Mouse (Mus musculus): Measurements from ENCODE around the gene Bdnf. TPM values are rescaled to one million over a fixed set of nuclear protein-coding genes. Genes with fewer than 3 reads are reported as not detected.

Bdnf gene
- polyA plus RNA-seq, 1 experiment = 8.2 TPM

DNA sequence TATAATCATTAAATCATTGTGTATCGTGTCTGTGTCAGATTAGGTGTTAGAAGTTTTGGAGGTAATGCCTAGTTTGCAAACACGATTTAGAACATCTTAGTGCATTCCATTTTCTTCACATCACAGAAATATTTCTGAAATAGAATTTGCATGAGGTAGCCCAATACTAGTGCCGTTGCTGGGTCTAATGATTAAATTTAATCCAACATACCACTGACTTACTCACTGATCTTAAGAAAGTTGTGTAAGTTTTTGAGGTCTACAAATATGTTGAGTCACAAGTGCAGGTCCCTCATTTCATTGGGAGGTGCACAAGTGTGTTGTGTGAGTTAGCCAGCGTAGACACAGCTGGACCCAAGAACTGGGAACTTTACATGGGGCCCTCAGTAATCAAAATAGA is 29.1 kb downstream of the Bdnf start:
- no peak for DNase-seq (ENCODE audit: extremely low spot score in 1 of 2, low spot score in 1 of 2)

DNA sequence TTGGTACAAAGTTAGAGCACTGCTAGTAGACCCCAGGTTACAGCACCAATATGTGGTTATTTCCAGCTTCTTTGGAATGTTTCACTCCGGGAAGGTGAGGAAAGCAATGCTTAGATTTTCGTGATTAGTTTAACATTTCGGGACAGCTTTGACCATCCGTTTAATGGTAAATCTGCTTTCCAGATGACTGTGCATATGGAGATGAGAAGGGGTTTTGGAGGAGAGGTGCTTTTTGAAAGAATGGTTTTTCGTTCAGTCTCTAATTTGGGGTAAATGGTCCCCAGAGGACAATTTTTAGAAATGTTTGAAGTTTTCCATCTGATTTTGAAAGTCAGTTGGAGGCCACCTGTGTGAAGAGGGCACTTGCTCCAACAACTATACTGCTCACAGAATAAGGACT is 29.6 kb downstream of the Bdnf start:
- no peak for DNase-seq (ENCODE audit: extremely low spot score in 1 of 2, low spot score in 1 of 2)

GRCm38 (mm10) chr2:109706524-109706923 is 32.0 kb downstream of the Bdnf start:
- DNase-seq (ENCODE audit: extremely low spot score in 1 of 2, low spot score in 1 of 2) = no peak

DNA sequence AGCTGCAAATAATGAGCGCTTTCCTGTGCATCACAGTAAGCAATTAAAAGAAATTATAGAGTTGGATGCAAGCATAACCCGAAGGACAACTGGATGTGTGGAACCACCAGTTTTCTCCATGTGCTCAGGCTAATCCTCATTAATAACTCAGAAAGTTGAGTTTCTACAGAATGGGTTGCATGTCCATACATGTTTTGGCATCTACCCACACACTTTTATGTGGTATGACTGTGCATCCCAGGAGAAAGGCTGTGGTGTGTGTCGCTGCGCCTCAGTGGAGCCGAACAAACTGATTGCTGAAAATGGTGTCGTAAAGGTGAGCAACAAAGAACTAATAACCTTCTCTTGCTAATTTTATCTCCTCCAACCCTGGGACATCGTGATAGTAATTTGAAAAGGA is 34.8 kb downstream of the Bdnf start:
- DNase-seq (ENCODE audit: extremely low spot score in 1 of 2, low spot score in 1 of 2) = no peak

DNA sequence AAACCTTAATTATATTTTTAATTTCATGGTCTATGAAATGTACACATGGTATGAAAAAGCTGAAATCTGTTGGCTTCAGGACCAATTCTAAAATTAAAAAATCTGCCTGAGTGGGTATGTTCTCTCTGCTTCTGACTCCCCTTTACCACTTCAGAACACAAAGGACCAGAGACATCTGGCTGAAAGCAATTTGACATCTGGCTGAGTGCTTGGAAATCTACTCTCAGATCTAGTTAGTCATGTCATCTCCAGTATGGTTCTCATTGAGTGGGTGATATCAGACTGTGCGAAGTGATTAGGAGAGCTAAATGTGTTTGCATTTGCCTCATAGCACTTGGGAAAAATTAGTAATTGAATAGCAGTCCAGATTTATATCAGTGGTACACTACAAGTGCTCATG is 36.5 kb downstream of the Bdnf start:
- peak in 1 of 2 experiments; percentile 20 for DNase-seq (ENCODE audit: extremely low spot score in 1 of 2, low spot score in 1 of 2)

DNA sequence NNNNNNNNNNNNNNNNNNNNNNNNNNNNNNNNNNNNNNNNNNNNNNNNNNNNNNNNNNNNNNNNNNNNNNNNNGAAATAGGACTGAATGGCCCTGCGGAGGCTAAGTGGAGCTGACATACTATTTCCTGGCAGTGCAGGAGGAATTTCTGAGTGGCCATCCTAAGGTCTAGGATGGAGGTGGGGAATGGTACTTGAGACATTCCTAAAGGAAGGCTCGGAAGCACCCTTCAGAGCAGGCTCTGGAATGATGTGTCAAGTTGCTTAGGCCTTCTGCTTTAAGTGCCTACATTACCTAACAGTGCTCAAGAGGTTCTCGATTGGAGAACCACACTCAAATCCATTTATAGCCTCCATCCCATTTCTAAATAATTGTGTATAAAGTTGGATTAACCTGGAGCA is 50.8 kb downstream of the Bdnf start:
- no peak for DNase-seq (ENCODE audit: extremely low spot score in 1 of 2, low spot score in 1 of 2)

DNA sequence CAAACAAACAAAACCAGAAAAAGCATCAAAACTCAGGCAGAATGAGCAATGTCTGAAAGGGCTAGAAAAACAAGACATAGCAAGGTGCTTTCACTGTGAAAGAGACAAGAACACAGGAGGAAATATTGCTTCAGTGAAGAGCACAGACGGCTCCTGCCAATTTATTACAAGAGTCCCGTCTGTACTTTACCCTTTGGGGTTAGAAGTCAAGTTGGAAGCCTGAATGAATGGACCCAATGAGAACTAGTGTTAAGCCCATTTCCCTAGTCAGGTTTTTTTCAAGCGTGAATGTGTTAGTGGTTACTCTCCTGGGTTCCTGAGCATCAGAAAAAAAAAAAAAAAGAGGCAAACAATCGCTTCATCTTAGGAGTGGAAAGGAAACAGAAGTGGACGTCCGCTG is 51.3 kb downstream of the Bdnf start:
- DNase-seq (ENCODE audit: extremely low spot score in 1 of 2, low spot score in 1 of 2) = no peak

GRCm38 (mm10) chr2:109729221-109729620 is 54.7 kb downstream of the Bdnf start:
- no peak for DNase-seq (ENCODE audit: extremely low spot score in 1 of 2, low spot score in 1 of 2)

DNA sequence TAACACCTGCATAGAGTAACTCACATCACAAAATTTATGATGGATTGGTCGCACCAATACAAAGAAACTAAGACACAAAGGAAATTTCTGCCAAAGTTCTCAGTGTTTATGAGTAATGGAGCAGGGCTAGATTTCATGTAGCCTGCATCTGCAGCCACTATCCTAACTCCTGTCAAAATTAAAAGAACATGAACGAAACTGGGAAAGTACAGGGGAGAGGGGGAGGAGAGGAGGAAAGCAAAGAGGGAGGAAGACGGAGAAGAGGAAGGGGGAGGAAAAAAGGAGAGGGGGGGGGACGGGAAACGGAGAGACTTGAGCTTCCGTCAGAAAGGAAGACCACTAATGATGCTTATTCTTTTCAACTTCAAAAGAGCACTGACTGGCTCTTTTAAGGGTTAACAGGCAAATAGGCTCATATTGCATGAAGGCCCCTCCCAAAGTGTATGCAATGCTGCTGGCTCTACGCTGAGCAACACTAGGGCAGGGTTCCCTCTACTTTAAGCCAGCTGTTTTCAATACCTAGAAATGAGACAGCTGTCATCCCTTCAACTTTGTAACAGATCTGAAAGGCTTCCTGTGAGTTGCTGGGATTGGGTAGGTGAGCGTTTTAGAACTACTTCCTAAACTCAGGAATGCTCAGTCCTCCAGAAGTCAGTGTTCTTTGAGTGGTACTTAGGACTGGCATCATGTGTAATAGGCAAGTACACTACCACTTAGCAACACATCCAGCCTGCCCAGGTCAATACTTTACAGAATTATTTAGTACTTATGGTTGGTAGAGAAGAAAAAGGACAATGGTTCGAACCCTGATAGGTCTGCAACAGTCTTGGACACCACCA is 58.9 kb downstream of the Bdnf start:
- DNase-seq (ENCODE audit: extremely low spot score in 1 of 2, low spot score in 1 of 2) = no peak

- no peak for DNase-seq (ENCODE audit: extremely low spot score in 1 of 2, low spot score in 1 of 2)
Measured at GRCm38 (mm10) chr2:109734228-109734627, 59.7 kb downstream of the Bdnf start.

- DNase-seq (ENCODE audit: extremely low spot score in 1 of 2, low spot score in 1 of 2) = no peak
Measured at GRCm38 (mm10) chr2:109734666-109735065, 60.2 kb downstream of the Bdnf start.

DNA sequence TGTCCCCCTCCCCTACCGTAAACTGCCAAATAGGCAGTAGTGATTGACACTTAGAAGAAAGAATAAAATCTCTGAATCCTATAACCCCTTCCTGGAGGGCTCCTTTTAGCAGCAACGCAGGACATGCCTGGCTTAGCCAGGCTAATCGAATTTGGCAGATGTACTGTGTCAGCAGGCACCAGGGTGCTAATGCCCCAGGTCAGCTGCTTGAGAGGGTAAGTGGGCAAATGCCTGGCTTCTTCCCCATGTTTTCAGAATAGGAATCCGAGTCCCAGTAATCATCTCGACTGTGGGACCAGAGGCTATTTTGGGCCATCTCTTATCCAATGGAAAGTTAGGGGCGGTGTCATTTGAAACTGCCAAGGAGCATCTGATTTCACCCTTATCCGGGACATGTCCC is 60.8 kb downstream of the Bdnf start:
- no peak for DNase-seq (ENCODE audit: extremely low spot score in 1 of 2, low spot score in 1 of 2)

DNA sequence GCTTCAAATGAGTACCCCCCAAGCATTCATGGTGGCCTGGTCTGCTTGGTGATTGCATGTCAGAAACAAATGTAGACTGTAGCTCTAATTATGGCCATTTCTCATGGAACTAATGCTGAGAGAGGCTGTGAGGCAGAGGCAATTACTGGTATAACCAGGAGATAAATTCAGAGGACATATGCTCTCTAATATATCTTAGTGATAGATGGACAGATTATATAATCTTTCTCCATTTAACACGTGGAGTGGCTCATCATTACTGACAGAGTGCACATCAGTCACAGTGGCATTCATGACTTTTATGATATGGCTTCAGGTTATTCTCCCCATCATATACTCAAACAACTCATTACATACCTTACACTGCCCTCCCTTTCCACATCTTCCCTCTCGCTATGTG is 61.8 kb downstream of the Bdnf start:
- no peak for DNase-seq (ENCODE audit: extremely low spot score in 1 of 2, low spot score in 1 of 2)

DNA sequence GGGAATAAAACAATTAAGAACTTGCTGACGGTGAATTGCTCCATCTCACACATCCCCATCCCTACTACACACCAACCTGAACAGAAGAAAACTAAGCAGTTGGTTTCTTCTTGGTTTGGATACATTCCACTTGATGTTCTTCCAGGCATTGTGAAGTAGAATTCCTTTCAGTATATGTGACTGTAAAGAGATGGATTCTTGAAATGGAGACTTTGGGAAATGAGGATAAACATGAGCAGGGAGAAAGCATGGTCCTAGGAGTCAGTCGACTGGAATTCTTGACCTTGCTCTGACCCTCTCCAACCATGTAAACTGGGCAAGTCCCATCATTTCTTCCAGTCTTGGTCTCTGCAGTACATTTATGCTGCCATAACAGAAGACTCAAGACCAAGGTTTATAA is 63.8 kb downstream of the Bdnf start:
- no peak for DNase-seq (ENCODE audit: extremely low spot score in 1 of 2, low spot score in 1 of 2)

GRCm38 (mm10) chr2:109743208-109743960 is 68.9 kb downstream of the Bdnf start:
- DNase-seq (ENCODE audit: extremely low spot score in 1 of 2, low spot score in 1 of 2) = no peak

GRCm38 (mm10) chr2:109746223-109746622 is 71.7 kb downstream of the Bdnf start:
- DNase-seq (ENCODE audit: extremely low spot score in 1 of 2, low spot score in 1 of 2) = no peak

DNA sequence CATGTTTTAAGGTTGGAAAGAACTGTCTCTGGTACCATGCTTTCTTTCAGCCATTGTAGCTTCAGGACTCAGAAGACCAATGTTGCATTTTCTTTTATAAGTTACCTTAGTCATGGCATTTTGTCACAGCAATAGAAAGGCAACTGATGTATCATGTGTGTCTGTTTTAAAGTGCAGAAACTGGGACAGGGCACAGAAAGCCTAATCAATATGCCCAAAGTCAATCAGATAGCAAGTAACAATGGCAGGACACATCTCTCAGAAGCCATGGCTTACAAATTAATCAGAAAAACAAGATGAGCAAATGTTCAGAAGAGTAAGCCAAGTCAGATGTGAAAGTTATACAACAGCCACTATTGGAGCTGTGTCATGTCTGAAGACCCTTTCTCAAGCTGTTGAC is 73.9 kb downstream of the Bdnf start:
- DNase-seq (ENCODE audit: extremely low spot score in 1 of 2, low spot score in 1 of 2) = no peak

- DNase-seq (ENCODE audit: extremely low spot score in 1 of 2, low spot score in 1 of 2) = no peak
Measured at GRCm38 (mm10) chr2:109748815-109749214, 74.3 kb downstream of the Bdnf start.

GRCm38 (mm10) chr2:109749964-109750363 is 75.5 kb downstream of the Bdnf start:
- DNase-seq (ENCODE audit: extremely low spot score in 1 of 2, low spot score in 1 of 2) = no peak

- DNase-seq (ENCODE audit: extremely low spot score in 1 of 2, low spot score in 1 of 2) = no peak
Measured at GRCm38 (mm10) chr2:109750484-109750883, 76.0 kb downstream of the Bdnf start.

- DNase-seq (ENCODE audit: extremely low spot score in 1 of 2, low spot score in 1 of 2) = no peak
Measured at GRCm38 (mm10) chr2:109756305-109756704, 81.8 kb downstream of the Bdnf start.

DNA sequence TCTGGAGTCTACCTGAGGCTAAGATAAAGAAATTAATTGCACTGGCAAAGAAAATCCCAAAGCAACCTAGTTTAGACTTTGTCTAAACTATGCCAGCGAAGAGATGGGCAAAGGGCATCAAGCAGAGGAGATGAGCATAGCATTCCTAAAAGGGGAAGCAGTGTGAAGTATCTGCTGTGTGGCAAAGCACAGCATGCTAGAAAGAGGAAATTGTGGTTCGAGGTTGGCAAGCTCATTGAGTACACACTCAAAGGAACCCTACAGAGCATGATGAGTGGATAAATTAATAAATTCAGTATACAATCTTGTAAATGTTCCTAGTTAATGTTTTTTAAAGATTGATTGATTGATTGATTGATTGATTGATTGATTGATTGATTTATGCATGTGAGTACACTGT is 92.3 kb downstream of the Bdnf start:
- no peak for DNase-seq (ENCODE audit: extremely low spot score in 1 of 2, low spot score in 1 of 2)
